Mouse (Mus musculus): ENCODE results near the gene Lrpprc. TPM values are rescaled to one million over a fixed set of nuclear protein-coding genes. Genes with fewer than 3 reads are reported as not detected.
A peak's percentile ranks its signal among the peaks of the same experiment; 100 is the strongest.

Gene Lrpprc
- polyA plus RNA-seq, 2 experiments: 23.7 to 31.8 TPM

- Histone ChIP-seq H3K36me3 (replicated peaks; ENCODE audit: control insufficient read depth, insufficient read depth, low read depth) (no peaks in the 10 kb centered on the region), H3K4me1 (replicated peaks; ENCODE audit: control insufficient read depth in 2 of 2, insufficient read depth in 2 of 2, low read length in 1 of 2) (peaks cover 0 to 5% of the 10 kb centered on the region in 2 experiments; a peak in 2 of 4 replicates), H3K9ac (replicated peaks) (no peak overlapping the region), H3K27me3 (ENCODE audit: control insufficient read depth, insufficient read depth, low read length) (no peaks in the 10 kb centered on the region), H3K9me3 (ENCODE audit: control insufficient read depth, low read length) (no peaks in the 10 kb centered on the region), H3K4me2 (ENCODE audit: low read depth) (no peak overlapping the region), H3K27ac (no peak overlapping the region), H3K4me3 (ENCODE audit: insufficient read depth in 1 of 2, low read depth in 2 of 2, low read length in 2 of 2) (no peak overlapping the region)
- WGBS (ENCODE audit: insufficient replicate concordance): 58% methylated on average over 5 of the region's 5 CpGs
- DNase-seq (ENCODE audit: low read depth in 3 of 3, low spot score in 3 of 3) (peak in 2 of 3 experiments; percentile 19 to 20), ATAC-seq (ENCODE audit: insufficient read depth) (peak; percentile 59; the same call in 1 of the 2 replicates)
- TF ChIP-seq EP300 (IDR thresholded peaks at IDR 0.05; ENCODE audit: low read depth) (no peak), CTCF (IDR thresholded peaks at IDR 0.05; ENCODE audit: low read depth) (no peak)
Observed at GRCm38 (mm10) chr17:84689316-84689715, 101.3 kb downstream of the Lrpprc start.

- Histone ChIP-seq H3K36me3 (replicated peaks; ENCODE audit: control insufficient read depth, insufficient read depth, low read depth) (no peaks in the 10 kb centered on the region), H3K4me2 (ENCODE audit: low read depth) (no peak overlapping the region), H3K9ac (replicated peaks) (no peak overlapping the region), H3K9me3 (ENCODE audit: control insufficient read depth, low read length) (no peaks in the 10 kb centered on the region), H3K27me3 (ENCODE audit: control insufficient read depth, insufficient read depth, low read length) (no peaks in the 10 kb centered on the region), H3K4me3 (ENCODE audit: insufficient read depth in 1 of 2, low read depth in 2 of 2, low read length in 2 of 2) (no peak overlapping the region), H3K4me1 (replicated peaks; ENCODE audit: control insufficient read depth in 2 of 2, insufficient read depth in 2 of 2, low read length in 1 of 2) (peaks cover 0 to 7% of the 10 kb centered on the region in 2 experiments; a peak in 2 of 4 replicates), H3K27ac (no peak overlapping the region)
- ATAC-seq (ENCODE audit: insufficient read depth) (no peak), DNase-seq (ENCODE audit: low read depth in 3 of 3, low spot score in 3 of 3) (no peak)
- 43% methylated on average over 11 of the region's 11 CpGs for WGBS (ENCODE audit: insufficient replicate concordance)
- TF ChIP-seq CTCF (IDR thresholded peaks at IDR 0.05; ENCODE audit: low read depth) (no peak), EP300 (IDR thresholded peaks at IDR 0.05; ENCODE audit: low read depth) (no peak)
Observed at GRCm38 (mm10) chr17:84688834-84689233, 101.8 kb downstream of the Lrpprc start.

GRCm38 (mm10) chr17:84687994-84688393 is 102.6 kb downstream of the Lrpprc start:
- WGBS (ENCODE audit: insufficient replicate concordance): 62% methylated on average over 5 of the region's 5 CpGs
- DNase-seq (ENCODE audit: low read depth in 3 of 3, low spot score in 3 of 3): no peak
- Histone ChIP-seq H3K4me1 (replicated peaks; ENCODE audit: control insufficient read depth in 2 of 2, insufficient read depth in 2 of 2, low read length in 1 of 2) (peaks cover 0 to 7% of the 10 kb centered on the region in 2 experiments; a peak in 2 of 4 replicates), H3K9me3 (ENCODE audit: control insufficient read depth, low read length) (no peaks in the 10 kb centered on the region), H3K27me3 (ENCODE audit: control insufficient read depth, insufficient read depth, low read length) (no peaks in the 10 kb centered on the region), H3K4me2 (ENCODE audit: low read depth) (no peak overlapping the region), H3K27ac (no peak overlapping the region), H3K4me3 (ENCODE audit: insufficient read depth in 1 of 2, low read depth in 2 of 2, low read length in 2 of 2) (no peak overlapping the region), H3K9ac (replicated peaks) (no peak overlapping the region), H3K36me3 (replicated peaks; ENCODE audit: control insufficient read depth, insufficient read depth, low read depth) (no peaks in the 10 kb centered on the region)
- TF ChIP-seq EP300 (IDR thresholded peaks at IDR 0.05; ENCODE audit: low read depth): no peak
- no peak for TF ChIP-seq CTCF (IDR thresholded peaks at IDR 0.05; ENCODE audit: low read depth)
- no peak for ATAC-seq (ENCODE audit: insufficient read depth)

- ATAC-seq (ENCODE audit: insufficient read depth) (no peak), DNase-seq (ENCODE audit: low read depth in 3 of 3, low spot score in 3 of 3) (no peak)
- Histone ChIP-seq H3K4me2 (ENCODE audit: low read depth) (no peak overlapping the region), H3K27me3 (ENCODE audit: control insufficient read depth, insufficient read depth, low read length) (no peaks in the 10 kb centered on the region), H3K9me3 (ENCODE audit: control insufficient read depth, low read length) (no peaks in the 10 kb centered on the region), H3K4me3 (ENCODE audit: insufficient read depth in 1 of 2, low read depth in 2 of 2, low read length in 2 of 2) (no peak overlapping the region), H3K27ac (no peak overlapping the region), H3K36me3 (replicated peaks; ENCODE audit: control insufficient read depth, insufficient read depth, low read depth) (no peaks in the 10 kb centered on the region), H3K4me1 (replicated peaks; ENCODE audit: control insufficient read depth in 2 of 2, insufficient read depth in 2 of 2, low read length in 1 of 2) (peaks cover 0 to 7% of the 10 kb centered on the region in 2 experiments; a peak in 2 of 4 replicates), H3K9ac (replicated peaks) (no peak overlapping the region)
- whole genome bisulfite sequencing (ENCODE audit: insufficient replicate concordance): 64% methylated on average over 4 of the region's 4 CpGs
- TF ChIP-seq EP300 (IDR thresholded peaks at IDR 0.05; ENCODE audit: low read depth): no peak
- no peak for TF ChIP-seq CTCF (IDR thresholded peaks at IDR 0.05; ENCODE audit: low read depth)
Observed at GRCm38 (mm10) chr17:84685286-84685685, 105.3 kb downstream of the Lrpprc start.

- Histone ChIP-seq H3K9ac (replicated peaks) (no peak overlapping the region), H3K27ac (no peak overlapping the region), H3K4me2 (ENCODE audit: low read depth) (no peak overlapping the region), H3K36me3 (replicated peaks; ENCODE audit: control insufficient read depth, insufficient read depth, low read depth) (no peaks in the 10 kb centered on the region), H3K4me1 (replicated peaks; ENCODE audit: control insufficient read depth in 2 of 2, insufficient read depth in 2 of 2, low read length in 1 of 2) (peaks cover 0 to 7% of the 10 kb centered on the region in 2 experiments; a peak in 2 of 4 replicates), H3K27me3 (ENCODE audit: control insufficient read depth, insufficient read depth, low read length) (no peaks in the 10 kb centered on the region), H3K4me3 (ENCODE audit: insufficient read depth in 1 of 2, low read depth in 2 of 2, low read length in 2 of 2) (no peak overlapping the region), H3K9me3 (ENCODE audit: control insufficient read depth, low read length) (no peaks in the 10 kb centered on the region)
- WGBS (ENCODE audit: insufficient replicate concordance): 22% methylated on average over 6 of the region's 6 CpGs
- DNase-seq (ENCODE audit: low read depth in 3 of 3, low spot score in 3 of 3) (no peak), ATAC-seq (ENCODE audit: insufficient read depth) (no peak)
- no peak for TF ChIP-seq EP300 (IDR thresholded peaks at IDR 0.05; ENCODE audit: low read depth)
- no peak for TF ChIP-seq CTCF (IDR thresholded peaks at IDR 0.05; ENCODE audit: low read depth)
Observed at GRCm38 (mm10) chr17:84684284-84684683, 106.3 kb downstream of the Lrpprc start.
